8 mouse cellular contexts compared by ENCODE assay signal in the genomic region with DNA sequence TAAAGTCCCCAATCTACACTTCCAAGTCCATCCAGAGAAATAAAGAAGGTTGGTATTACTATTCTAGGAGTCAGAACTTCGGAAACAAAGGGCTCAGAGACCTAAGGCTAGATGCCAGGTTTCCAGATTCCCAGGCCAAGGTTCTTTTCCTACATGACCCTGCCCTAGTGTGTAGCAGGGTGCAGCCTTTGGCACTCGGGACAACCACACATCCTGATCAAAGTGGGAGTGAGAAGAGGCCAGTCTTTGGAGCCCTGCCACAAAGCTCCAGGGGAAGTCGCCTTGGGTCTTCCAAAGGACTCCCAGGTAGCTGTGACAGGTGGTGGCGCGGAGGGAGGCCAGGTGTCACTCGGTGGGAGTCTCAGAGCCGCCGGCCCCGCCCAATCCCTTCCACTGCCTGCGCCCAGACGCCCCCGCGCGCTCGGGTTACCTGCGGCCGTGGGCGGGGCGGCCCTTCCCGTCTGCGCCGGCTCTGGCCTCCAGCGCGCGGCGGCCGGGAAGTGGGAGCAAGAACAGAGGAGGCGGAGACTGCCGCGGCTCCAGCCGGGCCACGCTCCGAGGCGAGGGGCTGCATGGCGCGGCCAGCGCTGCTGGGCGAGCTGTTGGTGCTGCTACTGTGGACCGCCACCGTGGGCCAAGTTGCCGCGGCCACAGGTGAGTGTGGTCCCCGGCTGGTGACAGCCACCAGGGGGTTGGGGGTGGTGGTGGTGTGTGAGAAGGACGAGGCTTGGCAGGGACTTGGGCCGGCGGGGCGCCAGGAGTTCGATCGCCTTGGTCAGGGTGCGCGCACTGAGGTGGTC. TPM values are rescaled to one million over a fixed set of nuclear protein-coding genes. Genes with fewer than 3 reads are reported as not detected.
DNase-seq lines count a peak whose midpoint lies in the region; ATAC-seq lines count a peak whose summit lies in the region.

TSS of gene Il13ra1 (plus strand) at position 489 of the 800 bp plus-strand sequence.

- no peaks in the 10 kb centered on the region for H3K27me3 ChIP-seq in intestine, embryonic 15.5 days (replicated peaks)
- H3K27me3 ChIP-seq in liver, embryonic 12.5 days (replicated peaks), result peaks cover 26% of the 10 kb centered on the region

- no peak within 1 kb of the TSS for H3K27ac ChIP-seq in intestine, embryonic 15.5 days
- no peak within 1 kb of the TSS for H3K27ac ChIP-seq in liver, embryonic 12.5 days

- no peaks in the 10 kb centered on the region for H3K36me3 ChIP-seq in intestine, embryonic 15.5 days
- no peaks in the 10 kb centered on the region for H3K36me3 ChIP-seq in liver, embryonic 12.5 days

- WGBS in intestine, embryonic 15.5 days, result 13% methylated on average over 51 of the region's 51 CpGs
- WGBS in liver, embryonic 12.5 days (ENCODE audit: insufficient replicate concordance), result 9% methylated on average over 34 of the region's 51 CpGs

- H3K4me3 ChIP-seq in intestine, embryonic 15.5 days (replicated peaks), result peak within 1 kb of the TSS; percentile 51
- peak within 1 kb of the TSS; percentile 35 for H3K4me3 ChIP-seq in liver, embryonic 12.5 days

- peak; percentile 61 for ATAC-seq in granulocyte monocyte progenitor cell, adult 5-6 weeks (replicated peaks; ENCODE audit: poor library complexity, severe bottlenecking)
- ATAC-seq in intestine, embryonic 15.5 days, result peak; percentile 92
- ATAC-seq in liver, embryonic 12.5 days, result no peak
- ATAC-seq in monocyte, adult 5-6 weeks (replicated peaks; ENCODE audit: insufficient number of reproducible peaks, low FRiP score, low TSS enrichment, poor library complexity, severe bottlenecking), result no peak

- peak within 1 kb of the TSS; percentile 60 for H3K9ac ChIP-seq in intestine, embryonic 15.5 days
- 0 out of 2 replicates have a peak within 1 kb of the TSS, but pooled peaks have one; percentile 35 for H3K9ac ChIP-seq in liver, embryonic 12.5 days

- H3K4me1 ChIP-seq in intestine, embryonic 15.5 days (replicated peaks), result no peaks in the 10 kb centered on the region
- no peaks in the 10 kb centered on the region for H3K4me1 ChIP-seq in liver, embryonic 12.5 days

- peak; percentile 4 for DNase-seq in layer of hippocampus, adult 11-12 months (ENCODE audit: low spot score)
- DNase-seq in layer of hippocampus, adult 9-10 months (ENCODE audit: low spot score), result no peak
- peak; percentile 40 for DNase-seq in embryo, embryonic 10 days (ENCODE audit: low spot score)
- peak; percentile 29 for DNase-seq in testis, postnatal 14 days (ENCODE audit: low spot score)

- peak within 1 kb of the TSS; percentile 72 for H3K4me2 ChIP-seq in intestine, embryonic 15.5 days (replicated peaks)
- H3K4me2 ChIP-seq in liver, embryonic 12.5 days, result peak within 1 kb of the TSS; percentile 57

- H3K9me3 ChIP-seq in intestine, embryonic 15.5 days, result no peaks in the 10 kb centered on the region
- H3K9me3 ChIP-seq in liver, embryonic 12.5 days (replicated peaks), result no peaks in the 10 kb centered on the region

RNA-seq across cellular contexts. Expression of gene Il13ra1, which starts in this region (rescaled TPM):
- 1.0 TPM in 1 of 2 replicates, not detected in the other for total RNA-seq in granulocyte monocyte progenitor cell, adult 5-6 weeks (2014; fragmentation: Nextera tagmentation)
- 0.26 and 0.47 TPM in 2 replicates for total RNA-seq in granulocyte monocyte progenitor cell, adult 5-6 weeks (2017)
- 22.0 and 24.9 TPM in 2 replicates for polyA plus RNA-seq in intestine, embryonic 15.5 days (2015; fragmentation: Nextera tagmentation; extraction: Ambion mirVana)
- polyA plus RNA-seq in liver, embryonic 12.5 days (2016; fragmentation: Nextera tagmentation; extraction: Ambion mirVana), result 4.1 and 4.6 TPM in 2 replicates
- total RNA-seq in monocyte, adult 5-6 weeks (2017), result 70.6 to 125 TPM (median 100 TPM) in 3 replicates

Comparison
In these comparisons a context has a peak if more than half of its experiments do, and no peak if none do; other contexts are left out.
1. RNA of gene Il13ra1 (total RNA-seq): 70.6 to 125 TPM in monocyte, adult 5-6 weeks; 0.26 to 1.0 TPM in granulocyte monocyte progenitor cell, adult 5-6 weeks; every median in the first group is over 10 times any median in the second.
2. ATAC-seq: peak in granulocyte monocyte progenitor cell, adult 5-6 weeks (single experiment) and intestine, embryonic 15.5 days (single experiment); none in liver, embryonic 12.5 days (single experiment) and monocyte, adult 5-6 weeks (single experiment).